Mouse (Mus musculus) heart, postnatal 0 days (tissue): ENCODE measurements at regions not wholly inside any gene's neighbourhood (a gene's known extent, or its start where the extent isn't known, plus 50 kb on each side); places are given as distances from the start of the nearest gene placed in this dataset.

ENCODE experiments used
- ATAC-seq: fragments of 200-750 bp; cut with Nextera tagmentation; 2 replicates; pipeline ENCODE4 v1.8.0; 2017; ENCODE audit warnings: low read depth, moderate number of reproducible peaks, moderate library complexity; ENCODE audit not compliant: insufficient read depth
- DNase-seq: peaks from one replicate; pipeline ENCODE4 v3.0.0-alpha.2; 2016; ENCODE audit warnings: low spot score
- H3K27ac ChIP-seq: fragments of 300-500 bp; sonication (generic); 2 replicates; pipeline ENCODE4 v1.5.1; 2014; ENCODE audit warnings: low read depth, mild to moderate bottlenecking
- H3K27me3 ChIP-seq: fragments of 300-500 bp; sonication (generic); 2 replicates; pipeline ENCODE4 v1.6.1; 2014; ENCODE audit warnings: low read length, mixed read lengths; ENCODE audit not compliant: control insufficient read depth, insufficient read depth
- H3K36me3 ChIP-seq: fragments of 300-500 bp; sonication (generic); replicated peaks from 2 replicates; pipeline ENCODE4 v1.6.1; 2014; ENCODE audit warnings: low read length, mixed read lengths; ENCODE audit not compliant: control insufficient read depth, insufficient read depth
- H3K4me1 ChIP-seq: fragments of 300-500 bp; sonication (generic); 2 replicates; pipeline ENCODE4 v1.6.1; 2014; ENCODE audit warnings: antibody characterized with exemption; ENCODE audit not compliant: control insufficient read depth, insufficient read depth
- H3K4me2 ChIP-seq: fragments of 300-500 bp; sonication (generic); 2 replicates; pipeline ENCODE4 v1.6.1; 2014; ENCODE audit warnings: low read depth, mild to moderate bottlenecking, low read length, moderate library complexity
- H3K4me3 ChIP-seq: fragments of 300-500 bp; sonication (generic); 2 replicates; pipeline ENCODE4 v1.5.1; 2014; ENCODE audit warnings: low read depth, low read length
- H3K9ac ChIP-seq: fragments of 300-500 bp; sonication (generic); replicated peaks from 2 replicates; pipeline ENCODE4 v1.6.1; 2014; ENCODE audit warnings: low read depth, low read length, mixed read lengths
- H3K9me3 ChIP-seq: fragments of 300-500 bp; sonication (generic); replicated peaks from 2 replicates; pipeline ENCODE4 v1.6.1; 2016; ENCODE audit warnings: low read length; ENCODE audit not compliant: control insufficient read depth
- CTCF ChIP-seq: IDR thresholded peaks from 2 replicates; pipeline ENCODE4 v1.5.1; 2016; ENCODE audit warnings: antibody characterized with exemption, control low read depth, low read depth
- EP300 ChIP-seq: IDR thresholded peaks from 2 replicates; pipeline ENCODE4 v1.6.1; 2016; ENCODE audit warnings: antibody characterized with exemption, low read depth
- WGBS: fragments of 180-500 bp; shearing (Covaris S2); extraction: QIAGEN DNeasy Blood & Tissue Kit; methylation state at CpG from one replicate; pipeline ENCODE4 v1.1.7; 2014; 5-methylcytosine and 5-hydroxymethylcytosine counted together

DNA sequence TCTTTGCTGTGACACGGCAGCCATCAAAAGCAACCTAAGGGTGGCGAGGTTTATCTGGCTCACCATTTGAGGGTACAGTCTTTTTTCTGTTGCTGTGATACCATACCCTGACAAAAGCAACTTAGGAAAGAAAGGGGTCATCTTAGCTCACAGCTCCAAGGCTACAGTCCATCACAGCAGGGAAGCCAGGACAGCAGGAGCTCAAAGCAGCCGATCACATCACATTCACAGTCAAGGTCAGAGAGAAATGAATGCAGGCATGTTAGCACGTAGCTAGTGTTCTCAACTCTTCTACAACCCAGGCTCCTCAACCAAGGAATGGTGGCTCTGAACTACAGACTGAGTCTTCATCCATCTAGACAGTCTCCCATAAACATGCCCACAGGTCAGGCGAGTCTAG is 102.0 kb downstream of the En1 start:
- no peak overlapping the region for H3K4me2 ChIP-seq
- DNase-seq (no peak), ATAC-seq (no peak)
- no peak overlapping the region for H3K27ac ChIP-seq
- H3K36me3 ChIP-seq: no peaks in the 10 kb centered on the region
- no peak overlapping the region for H3K9ac ChIP-seq
- no peaks in the 10 kb centered on the region for H3K27me3 ChIP-seq
- no peak overlapping the region for H3K4me3 ChIP-seq
- TF ChIP-seq EP300 (no peak), CTCF (no peak)
- 69% methylated on average over 5 of the region's 5 CpGs for WGBS
- no peaks in the 10 kb centered on the region for H3K9me3 ChIP-seq
- H3K4me1 ChIP-seq: no peaks in the 10 kb centered on the region

DNA sequence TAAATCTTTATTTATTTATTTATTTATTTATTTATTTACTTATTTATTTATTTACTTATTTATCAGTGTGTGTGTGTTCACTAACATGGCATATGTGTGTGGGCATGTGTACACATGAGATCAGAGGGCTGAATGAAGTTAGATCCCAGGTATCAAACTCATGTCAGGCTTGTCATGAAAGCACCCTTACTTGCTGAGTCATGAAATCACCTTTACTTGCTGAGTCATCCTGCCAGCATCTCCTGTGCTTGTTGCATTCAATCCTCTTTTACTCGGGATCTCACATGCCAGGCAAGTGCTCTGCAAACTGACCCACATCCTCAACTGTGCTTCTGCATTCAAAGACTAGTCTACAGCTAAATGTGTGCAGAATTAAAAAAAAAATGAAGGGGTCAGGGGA is 103.8 kb downstream of the En1 start:
- no peaks in the 10 kb centered on the region for H3K27me3 ChIP-seq
- TF ChIP-seq EP300: no peak
- TF ChIP-seq CTCF: no peak
- no peak overlapping the region for H3K4me3 ChIP-seq
- DNase-seq (no peak), ATAC-seq (no peak)
- H3K9ac ChIP-seq: no peak overlapping the region
- H3K36me3 ChIP-seq: no peaks in the 10 kb centered on the region
- H3K4me1 ChIP-seq: no peaks in the 10 kb centered on the region
- H3K4me2 ChIP-seq: no peak overlapping the region
- WGBS: 54% methylated on average over 1 of the region's 1 CpGs
- H3K27ac ChIP-seq: no peak overlapping the region
- no peaks in the 10 kb centered on the region for H3K9me3 ChIP-seq

DNA sequence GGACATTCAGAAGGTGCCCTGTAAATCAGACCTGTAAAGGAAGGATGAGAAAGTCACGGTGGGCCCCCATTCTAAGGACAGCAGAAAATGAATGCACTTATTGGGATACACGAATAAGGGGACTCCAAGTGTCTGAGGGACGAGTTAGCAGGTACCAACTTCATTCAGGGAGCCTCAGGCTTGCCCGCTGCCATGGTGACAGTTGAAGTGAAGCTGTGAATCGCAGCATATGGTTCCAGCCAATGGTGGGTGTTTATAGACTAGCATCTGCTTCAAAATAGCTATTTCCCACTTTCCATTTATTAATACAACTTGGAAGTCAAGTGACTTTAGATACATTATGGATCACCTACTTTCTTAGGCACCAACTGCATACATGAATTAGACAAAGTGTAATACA is 106.3 kb downstream of the En1 start:
- TF ChIP-seq EP300 (no peak), CTCF (no peak)
- DNase-seq (no peak), ATAC-seq (no peak)
- Histone ChIP-seq H3K4me1 (no peaks in the 10 kb centered on the region), H3K4me3 (no peak overlapping the region), H3K9me3 (no peaks in the 10 kb centered on the region), H3K27ac (no peak overlapping the region), H3K27me3 (no peaks in the 10 kb centered on the region), H3K4me2 (no peak overlapping the region), H3K9ac (no peak overlapping the region), H3K36me3 (no peaks in the 10 kb centered on the region)
- WGBS: 62% methylated on average over 5 of the region's 5 CpGs

DNA sequence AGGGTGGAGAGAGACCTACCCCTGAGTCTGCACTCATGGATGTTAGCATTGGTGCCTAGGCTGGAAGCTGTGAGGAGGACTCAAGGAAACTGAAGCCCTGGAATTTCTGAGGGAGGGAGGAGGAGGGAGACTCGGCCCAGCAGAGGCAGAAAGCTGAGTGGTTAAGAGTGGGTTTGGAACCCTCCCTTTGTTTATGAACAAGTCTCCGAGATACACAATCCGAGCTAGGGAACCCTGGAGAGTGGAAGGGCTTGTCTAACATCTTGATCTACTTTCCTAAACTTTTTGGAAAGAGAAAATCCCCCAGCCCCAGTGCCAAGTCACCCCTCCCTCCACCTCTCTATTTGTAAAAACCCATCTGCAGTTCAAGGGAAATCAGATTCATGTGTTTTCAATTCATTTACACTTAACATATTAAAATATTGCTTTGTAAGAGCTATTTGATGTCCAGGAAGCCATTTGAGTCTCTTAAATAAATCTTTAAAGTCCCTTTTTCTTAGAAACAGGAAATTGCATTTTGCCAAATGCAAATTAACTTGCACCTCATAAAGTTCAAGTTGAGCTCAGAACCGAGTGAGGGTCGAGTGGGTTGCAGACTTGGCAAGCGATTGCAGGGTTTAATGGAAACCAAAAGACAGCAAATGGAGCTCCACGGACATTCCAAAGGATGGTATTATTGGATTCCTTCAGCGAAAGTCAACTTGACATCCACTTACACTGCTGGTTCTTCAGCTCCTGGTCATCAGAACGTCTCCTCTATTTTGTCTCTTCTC is 113.1 kb downstream of the En1 start:
- 76% methylated on average over 9 of the region's 9 CpGs for WGBS
- Histone ChIP-seq H3K36me3 (no peaks in the 10 kb centered on the region), H3K4me1 (no peaks in the 10 kb centered on the region), H3K27ac (no peak overlapping the region), H3K4me2 (no peak overlapping the region), H3K27me3 (no peaks in the 10 kb centered on the region), H3K9me3 (no peaks in the 10 kb centered on the region; the same call in 1 of the 2 replicates), H3K4me3 (no peak overlapping the region), H3K9ac (no peak overlapping the region)
- TF ChIP-seq EP300 (no peak), CTCF (no peak)
- ATAC-seq (no peak), DNase-seq (no peak)

DNA sequence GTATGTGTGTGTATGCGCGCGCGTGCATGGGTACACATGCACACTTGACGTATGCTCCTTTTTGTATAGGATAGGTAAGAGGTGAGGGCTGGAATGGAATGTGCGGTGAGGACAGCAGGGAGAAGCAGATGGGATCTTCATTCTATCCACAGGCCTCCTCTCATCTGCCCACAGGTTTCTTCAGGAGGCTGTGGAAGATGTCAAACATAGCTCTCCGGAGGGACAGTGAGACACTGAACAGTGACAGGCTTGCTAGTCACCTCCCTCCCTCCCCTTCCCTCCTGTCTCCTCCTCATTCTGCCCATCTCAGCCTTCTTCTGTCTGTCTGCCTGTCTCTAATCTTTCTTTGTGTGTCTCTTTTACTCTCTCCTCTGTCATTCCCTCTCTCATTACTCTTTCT is 124.6 kb downstream of the En1 start:
- no peak for TF ChIP-seq CTCF
- no peak for TF ChIP-seq EP300
- Histone ChIP-seq H3K4me3 (no peak overlapping the region), H3K4me2 (no peak overlapping the region), H3K4me1 (no peaks in the 10 kb centered on the region), H3K27me3 (no peaks in the 10 kb centered on the region), H3K27ac (no peak overlapping the region), H3K36me3 (no peaks in the 10 kb centered on the region), H3K9me3 (no peaks in the 10 kb centered on the region), H3K9ac (no peak overlapping the region)
- 85% methylated on average over 7 of the region's 7 CpGs for WGBS
- DNase-seq (no peak), ATAC-seq (no peak)

DNA sequence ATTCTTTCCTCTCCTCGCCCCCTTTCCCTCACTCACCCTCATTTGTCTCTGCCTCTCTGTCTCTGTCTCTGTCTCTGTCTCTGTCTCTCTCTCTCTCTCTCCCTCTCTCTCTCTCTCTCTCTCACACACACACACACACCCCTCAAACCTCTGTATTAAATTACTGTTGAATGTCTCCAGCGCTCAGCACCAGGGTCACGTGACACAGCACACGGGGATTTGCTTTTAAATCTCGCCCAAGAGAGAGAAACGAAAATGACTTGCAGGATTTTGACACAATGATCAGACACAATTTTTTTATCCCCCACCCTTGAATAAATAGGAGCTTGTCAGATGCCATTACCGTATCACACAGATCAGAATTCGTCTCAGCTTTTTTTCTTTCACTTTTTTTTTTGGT is 125.2 kb downstream of the En1 start:
- H3K4me2 ChIP-seq: no peak overlapping the region
- no peak overlapping the region for H3K27ac ChIP-seq
- 76% methylated on average over 8 of the region's 8 CpGs for WGBS
- H3K4me1 ChIP-seq: no peaks in the 10 kb centered on the region
- no peaks in the 10 kb centered on the region for H3K27me3 ChIP-seq
- no peak overlapping the region for H3K9ac ChIP-seq
- no peaks in the 10 kb centered on the region for H3K36me3 ChIP-seq
- no peak for ATAC-seq
- no peak for DNase-seq
- H3K9me3 ChIP-seq: no peaks in the 10 kb centered on the region
- no peak overlapping the region for H3K4me3 ChIP-seq
- no peak for TF ChIP-seq CTCF
- no peak for TF ChIP-seq EP300
